Mouse (Mus musculus) colon, adult 2 months (tissue): ENCODE data around the gene Lrrc32. TPM values are rescaled to one million over a fixed set of nuclear protein-coding genes. Genes with fewer than 3 reads are reported as not detected.

Source experiments
- polyA plus RNA-seq: library from polyadenylated mRNA; depleted of rRNA; stranded (reverse); fragments of >200 nt; gene quantifications from 2 replicates; pipeline ENCODE4 v1.2.3, GENCODE M21; 2012; rRNA removed

The Lrrc32 gene
- polyA plus RNA-seq = 15.4 and 15.7 TPM in 2 replicates

GRCm38 (mm10) chr7:98489131-98489530, at the start of gene Lrrc32:
Gene Lrrc32 (plus strand): TSS chr7:98489283.

GRCm38 (mm10) chr7:98439956-98440466, 49.1 kb upstream of the Lrrc32 start, which contains the start of gene Gucy2d:
Gene Gucy2d (plus strand): TSS chr7:98440416.

Other genes with a start within 250 kb of the Lrrc32 start
- 6.5 and 7.9 TPM in 2 replicates for gene Acer3, start 168.1 kb upstream of the Lrrc32 start, polyA plus RNA-seq
- gene Tsku, start 128.0 kb upstream of the Lrrc32 start, polyA plus RNA-seq = 53.1 and 64.2 TPM in 2 replicates
- 0.13 TPM in 1 of 2 replicates, not detected in the other for gene Gucy2d, start 48.9 kb upstream of the Lrrc32 start, polyA plus RNA-seq
- 12.2 and 12.6 TPM in 2 replicates for gene Emsy, start 167.5 kb downstream of the Lrrc32 start, polyA plus RNA-seq
- 5.4 and 10.5 TPM in 2 replicates for gene Thap12, start 213.8 kb downstream of the Lrrc32 start, polyA plus RNA-seq